Mouse (Mus musculus): ENCODE data around the gene Mettl22. TPM values are rescaled to one million over a fixed set of nuclear protein-coding genes. Genes with fewer than 3 reads are reported as not detected.

The Mettl22 gene
- total and polyA plus RNA-seq, 3 experiments = 29.4 to 63.1 (median 35.6) TPM

DNA sequence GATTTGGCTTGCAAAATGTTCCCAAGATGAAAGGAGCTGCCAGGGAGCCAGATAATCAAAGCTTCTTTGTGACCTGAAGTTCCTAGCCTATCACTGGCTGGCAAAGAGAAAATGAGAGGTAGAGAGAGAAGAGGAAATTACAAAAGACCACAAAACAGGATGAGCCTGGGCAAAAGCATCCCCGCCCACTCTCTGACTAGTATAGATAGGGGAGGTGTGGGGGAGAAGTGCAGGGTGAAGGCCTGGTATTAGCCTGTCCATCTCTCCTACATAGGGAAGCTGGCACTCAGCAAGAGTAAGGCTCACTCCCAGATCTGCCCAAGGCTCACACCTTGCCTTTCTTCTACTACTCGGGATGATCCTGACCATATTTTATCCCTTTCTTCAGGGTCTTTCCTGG lies 15.4 kb upstream of the Mettl22 start:
- no peak overlapping the region for H3K9ac ChIP-seq (ENCODE audit: low read depth, low read length)
- no peaks in the 10 kb centered on the region for H3K79me2 ChIP-seq (replicated peaks; ENCODE audit: control insufficient read depth, insufficient read depth, low read length)
- no peak overlapping the region for H3K4me3 ChIP-seq
- H3K27me3 ChIP-seq (ENCODE audit: control insufficient read depth, insufficient read depth, low read length) = no peaks in the 10 kb centered on the region
- intact Hi-C loops (cut with DNase I) = no loop called here
- no peaks in the 10 kb centered on the region for H3K4me1 ChIP-seq (ENCODE audit: control insufficient read depth, insufficient read depth, low read length)
- TF ChIP-seq EP300 (IDR thresholded peaks at IDR 0.05; ENCODE audit: insufficient read depth, low read depth, low read length) (no peak), CTCF (IDR thresholded peaks at IDR 0.05) (no peak)
- no peaks in the 10 kb centered on the region for H3K36me3 ChIP-seq (ENCODE audit: control insufficient read depth, insufficient read depth, low read length)
- WGBS = 27% methylated on average over 2 of the region's 2 CpGs
- DNase-seq = peak in 1 of 2 experiments; percentile 0
- no peak overlapping the region for H3K27ac ChIP-seq

DNA sequence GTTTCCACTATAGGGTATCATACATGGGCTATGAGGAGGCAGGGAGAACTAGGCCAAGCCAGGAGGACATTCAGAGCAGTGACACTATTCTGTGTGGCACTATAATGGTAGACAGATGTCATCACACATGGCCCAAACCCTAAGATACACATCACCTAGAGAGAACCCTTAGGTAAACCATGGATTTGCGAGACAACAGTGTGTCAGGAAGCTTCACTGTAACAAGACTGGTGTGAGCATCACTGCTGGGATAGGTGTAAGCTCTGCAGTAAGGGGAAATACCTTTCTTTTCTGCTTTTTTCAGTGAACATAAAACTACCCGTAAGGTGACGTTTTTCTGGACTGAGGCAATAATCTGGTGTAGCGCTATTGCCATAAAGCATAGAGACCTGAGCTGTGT lies 12.2 kb upstream of the Mettl22 start:
- Histone ChIP-seq H3K9ac (ENCODE audit: low read depth, low read length) (no peak overlapping the region), H3K36me3 (ENCODE audit: control insufficient read depth, insufficient read depth, low read length) (no peaks in the 10 kb centered on the region), H3K4me1 (ENCODE audit: control insufficient read depth, insufficient read depth, low read length) (no peaks in the 10 kb centered on the region), H3K27me3 (ENCODE audit: control insufficient read depth, insufficient read depth, low read length) (no peaks in the 10 kb centered on the region), H3K27ac (no peak overlapping the region), H3K79me2 (replicated peaks; ENCODE audit: control insufficient read depth, insufficient read depth, low read length) (no peaks in the 10 kb centered on the region), H3K4me3 (no peak overlapping the region)
- WGBS = 84% methylated on average over 4 of the region's 4 CpGs
- intact Hi-C loops (cut with DNase I) = no loop called here
- no peak for DNase-seq
- TF ChIP-seq EP300 (IDR thresholded peaks at IDR 0.05; ENCODE audit: insufficient read depth, low read depth, low read length) = no peak
- no peak for TF ChIP-seq POLR2A (IDR thresholded peaks at IDR 0.05; ENCODE audit: insufficient read depth, low read depth, low read length)
- no peak for TF ChIP-seq CTCF (IDR thresholded peaks at IDR 0.05)

DNA sequence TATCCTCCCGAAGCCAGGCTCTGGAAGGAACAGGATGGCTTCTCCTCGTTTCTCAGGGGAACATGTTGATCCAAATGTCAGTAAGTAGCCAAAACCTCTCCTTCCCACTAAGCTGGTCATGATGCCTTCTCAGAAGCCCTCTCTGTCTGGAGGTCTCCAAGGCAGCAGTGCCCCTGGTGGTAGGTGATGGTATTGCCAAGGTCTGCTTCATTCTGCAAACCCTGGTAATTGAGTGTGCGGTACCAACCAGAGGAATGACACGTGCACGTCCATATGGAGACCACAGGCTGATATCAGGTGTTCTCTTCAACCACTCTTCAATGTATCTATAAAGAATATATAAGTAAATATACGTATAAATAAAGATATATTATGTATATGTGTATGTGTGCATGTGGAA lies 11.5 kb upstream of the Mettl22 start:
- no peak for TF ChIP-seq EP300 (IDR thresholded peaks at IDR 0.05; ENCODE audit: insufficient read depth, low read depth, low read length)
- no peak for TF ChIP-seq POLR2A (IDR thresholded peaks at IDR 0.05; ENCODE audit: insufficient read depth, low read depth, low read length)
- peak; percentile 84 for TF ChIP-seq CTCF (IDR thresholded peaks at IDR 0.05)
- WGBS = 31% methylated on average over 6 of the region's 6 CpGs
- Histone ChIP-seq H3K36me3 (ENCODE audit: control insufficient read depth, insufficient read depth, low read length) (no peaks in the 10 kb centered on the region), H3K9ac (ENCODE audit: low read depth, low read length) (no peak overlapping the region), H3K27ac (no peak overlapping the region), H3K4me3 (no peak overlapping the region), H3K27me3 (ENCODE audit: control insufficient read depth, insufficient read depth, low read length) (no peaks in the 10 kb centered on the region), H3K79me2 (replicated peaks; ENCODE audit: control insufficient read depth, insufficient read depth, low read length) (no peaks in the 10 kb centered on the region), H3K4me1 (ENCODE audit: control insufficient read depth, insufficient read depth, low read length) (no peaks in the 10 kb centered on the region)
- DNase-seq = peak; percentile 22 to 64
- intact Hi-C loops (cut with DNase I) = no loop called here

DNA sequence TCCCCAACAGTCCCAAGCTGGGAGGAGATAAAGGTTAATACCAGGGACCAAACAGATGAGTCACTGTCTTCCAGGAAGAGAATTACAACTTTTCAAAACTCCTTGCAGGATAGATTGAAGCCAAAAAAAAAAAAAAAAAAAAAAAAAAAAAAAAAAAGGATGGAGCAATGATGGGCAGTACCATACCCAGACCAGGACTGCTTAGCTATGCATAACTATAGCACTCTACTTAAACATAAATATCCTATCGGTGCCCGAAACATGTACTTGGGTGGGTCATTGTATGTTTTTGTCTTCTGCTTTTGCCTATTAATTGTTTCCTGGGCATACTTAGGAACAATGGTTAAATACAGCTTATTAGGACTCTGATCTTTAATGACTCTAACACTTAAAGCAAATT lies 456 bp upstream of the Mettl22 start:
- Histone ChIP-seq H3K79me2 (replicated peaks; ENCODE audit: control insufficient read depth, insufficient read depth, low read length) (no peaks in the 10 kb centered on the region), H3K4me1 (ENCODE audit: control insufficient read depth, insufficient read depth, low read length) (no peaks in the 10 kb centered on the region), H3K27ac (peak overlapping the region; percentile 81), H3K27me3 (ENCODE audit: control insufficient read depth, insufficient read depth, low read length) (no peaks in the 10 kb centered on the region), H3K36me3 (ENCODE audit: control insufficient read depth, insufficient read depth, low read length) (no peaks in the 10 kb centered on the region), H3K9ac (ENCODE audit: low read depth, low read length) (no peak overlapping the region), H3K4me3 (peak overlapping the region; percentile 87)
- no peak for DNase-seq
- TF ChIP-seq POLR2A (IDR thresholded peaks at IDR 0.05; ENCODE audit: insufficient read depth, low read depth, low read length) (no peak), CTCF (IDR thresholded peaks at IDR 0.05) (no peak), EP300 (IDR thresholded peaks at IDR 0.05; ENCODE audit: insufficient read depth, low read depth, low read length) (no peak)
- WGBS = 81% methylated on average over 2 of the region's 2 CpGs
- intact Hi-C loops (cut with DNase I) = no loop called here

DNA sequence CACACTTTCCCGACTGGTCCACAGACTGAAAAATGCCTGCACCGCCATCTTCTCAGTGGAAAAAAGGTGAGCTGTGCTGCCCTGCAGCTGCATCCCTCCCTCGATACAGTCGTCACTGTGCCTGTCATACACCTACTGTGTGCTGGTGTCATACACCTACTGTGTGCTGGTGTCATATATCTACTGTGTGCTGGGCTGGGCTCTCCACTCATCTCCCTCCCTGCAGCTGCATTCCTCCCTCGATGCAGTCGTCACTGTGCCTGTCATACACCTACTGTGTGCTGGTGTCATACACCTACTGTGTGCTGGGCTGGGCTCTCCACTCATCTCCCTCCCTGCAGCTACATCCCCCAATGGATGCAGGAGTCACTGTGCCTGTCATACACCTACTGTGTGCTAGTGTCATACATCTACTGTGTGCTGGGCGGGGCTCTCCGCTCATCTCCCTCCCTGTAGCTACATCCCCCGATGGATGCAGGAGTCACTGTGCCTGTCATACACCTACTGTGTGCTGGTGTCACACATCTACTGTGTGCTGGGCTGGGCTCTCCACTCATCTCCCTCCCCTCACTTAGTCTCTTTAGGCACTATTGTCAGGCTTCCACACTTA lies 16.9 kb downstream of the Mettl22 start:
- WGBS = 95% methylated on average over 9 of the region's 9 CpGs
- no peak for TF ChIP-seq CTCF (IDR thresholded peaks at IDR 0.05)
- no peak for TF ChIP-seq POLR2A (IDR thresholded peaks at IDR 0.05; ENCODE audit: insufficient read depth, low read depth, low read length)
- TF ChIP-seq EP300 (IDR thresholded peaks at IDR 0.05; ENCODE audit: insufficient read depth, low read depth, low read length) = no peak
- no peak overlapping the region for H3K4me3 ChIP-seq
- H3K9ac ChIP-seq (ENCODE audit: low read depth, low read length) = no peak overlapping the region
- intact Hi-C loops (cut with DNase I) = no loop called here
- no peak for DNase-seq
- H3K36me3 ChIP-seq (ENCODE audit: control insufficient read depth, insufficient read depth, low read length) = no peaks in the 10 kb centered on the region
- H3K4me1 ChIP-seq (ENCODE audit: control insufficient read depth, insufficient read depth, low read length) = no peaks in the 10 kb centered on the region
- no peaks in the 10 kb centered on the region for H3K79me2 ChIP-seq (replicated peaks; ENCODE audit: control insufficient read depth, insufficient read depth, low read length)
- H3K27ac ChIP-seq = no peak overlapping the region
- no peaks in the 10 kb centered on the region for H3K27me3 ChIP-seq (ENCODE audit: control insufficient read depth, insufficient read depth, low read length)

DNA sequence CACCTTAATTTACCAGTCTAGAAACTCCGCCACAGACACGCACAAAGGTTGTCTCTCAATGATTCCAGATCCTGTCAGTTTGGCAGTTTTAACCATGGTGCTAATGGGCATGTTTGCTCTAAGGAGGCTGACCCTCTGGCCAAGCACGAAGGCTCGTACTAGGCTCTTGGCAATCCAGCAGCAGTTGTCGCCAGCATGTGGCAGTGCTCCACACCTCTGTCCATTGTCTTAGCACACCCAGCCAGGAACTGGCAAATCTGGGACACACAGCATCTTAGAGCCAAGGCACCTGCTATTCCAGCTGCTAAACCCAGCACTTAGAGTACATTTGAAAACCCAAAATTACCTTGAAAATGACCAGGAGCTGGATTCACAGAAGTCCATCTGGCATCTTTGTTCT lies 18.8 kb downstream of the Mettl22 start:
- 63% methylated on average over 5 of the region's 5 CpGs for WGBS
- TF ChIP-seq POLR2A (IDR thresholded peaks at IDR 0.05; ENCODE audit: insufficient read depth, low read depth, low read length) (no peak), CTCF (IDR thresholded peaks at IDR 0.05) (no peak), EP300 (IDR thresholded peaks at IDR 0.05; ENCODE audit: insufficient read depth, low read depth, low read length) (no peak)

More for the DNA sequence above, 18.8 kb downstream of the Mettl22 start:
- intact Hi-C loops (cut with DNase I) = no loop called here
- Histone ChIP-seq H3K4me3 (no peak overlapping the region), H3K79me2 (replicated peaks; ENCODE audit: control insufficient read depth, insufficient read depth, low read length) (no peaks in the 10 kb centered on the region), H3K27ac (no peak overlapping the region), H3K4me1 (ENCODE audit: control insufficient read depth, insufficient read depth, low read length) (no peaks in the 10 kb centered on the region), H3K9ac (ENCODE audit: low read depth, low read length) (no peak overlapping the region), H3K36me3 (ENCODE audit: control insufficient read depth, insufficient read depth, low read length) (no peaks in the 10 kb centered on the region), H3K27me3 (ENCODE audit: control insufficient read depth, insufficient read depth, low read length) (no peaks in the 10 kb centered on the region)
- no peak for DNase-seq
